ENCODE assay signal across 22 mouse cellular contexts in the genomic region with DNA sequence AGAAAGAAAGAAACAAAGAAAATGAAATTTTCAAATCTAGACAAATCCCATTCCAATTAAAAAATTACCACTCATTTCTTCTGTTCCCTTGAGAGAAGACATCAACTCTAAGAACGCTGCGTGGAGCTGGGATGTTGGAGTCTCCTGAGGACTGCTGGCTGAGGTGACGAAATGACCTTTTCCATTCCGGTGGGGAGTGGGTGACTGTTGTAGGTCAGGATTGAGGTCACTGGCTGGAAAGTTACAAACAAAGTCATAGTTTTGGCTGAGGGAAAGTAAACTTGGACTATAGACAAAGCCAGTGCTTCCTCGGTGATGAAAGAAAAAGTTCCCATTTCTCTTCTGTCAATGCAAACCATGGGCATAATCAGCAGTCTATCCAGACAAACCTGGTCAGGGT. TPM values are rescaled to one million over a fixed set of nuclear protein-coding genes. Genes with fewer than 3 reads are reported as not detected.
DNase-seq lines count a peak whose midpoint lies in the region; ATAC-seq and TF ChIP-seq lines count a peak whose summit lies in the region.
"Had no signal": no experiment of that assay in that cellular context is flagged by ENCODE, and none has a peak within 500 bp of the region (broad histone marks: within the 10 kb centered on the region; RNA-seq: fewer than 3 reads in every experiment).

No protein-coding gene starts in this region.

- H3K36me3 ChIP-seq in heart, embryonic 10.5 days = no peaks in the 10 kb centered on the region
- no peaks in the 10 kb centered on the region for H3K36me3 ChIP-seq in lung, postnatal 0 days (ENCODE audit: insufficient read depth, low read length)
- H3K36me3 ChIP-seq in kidney, embryonic 16.5 days (ENCODE audit: insufficient read depth, low read length) = no peaks in the 10 kb centered on the region
- H3K36me3 ChIP-seq: embryonic facial prominence, embryonic 13.5 days; forebrain, embryonic 12.5 days; G1E; heart, embryonic 13.5 days; hindbrain, embryonic 10.5 days had no signal

- no peak for TF ChIP-seq EP300 in lung, postnatal 0 days (IDR thresholded peaks at IDR 0.05)

- 45% methylated on average over 5 of the region's 5 CpGs for WGBS in heart, embryonic 10.5 days
- 49% methylated on average over 5 of the region's 5 CpGs for WGBS in lung, postnatal 0 days
- 59% methylated on average over 5 of the region's 5 CpGs for whole genome bisulfite sequencing in kidney, embryonic 16.5 days

- DNase-seq in adrenal gland, postnatal 14 days = peak; percentile 11
- DNase-seq in adrenal gland, adult (ENCODE audit: inconsistent age in 2 of 2, low spot score in 1 of 2) = no peak
- DNase-seq in heart, adult 9 months (ENCODE audit: low spot score in 2 of 2) = peak; percentile 23 to 48
- DNase-seq in heart, embryonic 10.5 days (ENCODE audit: low spot score) = no peak
- peak; percentile 11 for DNase-seq in lung, postnatal 0 days (ENCODE audit: low spot score)
- DNase-seq in lung, adult 18-20 months = no peak
- peak; percentile 40 for DNase-seq in lung, postnatal 36 days
- DNase-seq: adrenal gland, postnatal 25 days; B cell, adult 2 months; cerebellum, adult 18-20 months; cerebellum, adult 9-11 months; cerebellum, postnatal 36 days had no signal

- H3K27ac ChIP-seq in heart, embryonic 10.5 days = no peak overlapping the region
- H3K27ac ChIP-seq in lung, postnatal 0 days (ENCODE audit: low read length) = no peak overlapping the region
- no peak overlapping the region for H3K27ac ChIP-seq in kidney, embryonic 16.5 days (ENCODE audit: low read length)
- H3K27ac ChIP-seq: embryonic facial prominence, embryonic 13.5 days; forebrain, embryonic 12.5 days; heart, adult 2 months; heart, embryonic 13.5 days; hindbrain, embryonic 10.5 days; hindbrain, embryonic 14.5 days had no signal

- H3K9ac ChIP-seq in lung, postnatal 0 days (replicated peaks; ENCODE audit: low read depth) = no peak overlapping the region
- H3K9ac ChIP-seq in kidney, embryonic 16.5 days (replicated peaks; ENCODE audit: low read length) = no peak overlapping the region
- H3K9ac ChIP-seq: embryonic facial prominence, embryonic 13.5 days; forebrain, embryonic 12.5 days; heart, embryonic 13.5 days; hindbrain, embryonic 14.5 days had no signal

- ATAC-seq in lung, postnatal 0 days = peak; percentile 26; the same call in 1 of the 2 replicates
- no peak for ATAC-seq in kidney, embryonic 16.5 days (ENCODE audit: low FRiP score, low TSS enrichment)
- ATAC-seq: CD4-positive, CD25-positive, alpha-beta regulatory T cell, adult 4 months; forebrain, embryonic 16.5 days had no signal

- H3K4me1 ChIP-seq in heart, embryonic 10.5 days = no peaks in the 10 kb centered on the region
- no peaks in the 10 kb centered on the region for H3K4me1 ChIP-seq in lung, postnatal 0 days (ENCODE audit: insufficient read depth, low read depth, low read length)
- peaks cover 2% of the 10 kb centered on the region for H3K4me1 ChIP-seq in kidney, embryonic 16.5 days (ENCODE audit: insufficient read depth, low read length)

- H3K4me3 ChIP-seq in heart, embryonic 10.5 days = no peak overlapping the region
- no peak overlapping the region for H3K4me3 ChIP-seq in lung, postnatal 0 days (ENCODE audit: low read depth, low read length)
- no peak overlapping the region for H3K4me3 ChIP-seq in kidney, embryonic 16.5 days (ENCODE audit: low read length)
- H3K4me3 ChIP-seq: embryonic facial prominence, embryonic 13.5 days; forebrain, embryonic 12.5 days; heart, adult 2 months; heart, embryonic 13.5 days; hindbrain, embryonic 10.5 days had no signal

- no peak for TF ChIP-seq CTCF in lung, postnatal 0 days (IDR thresholded peaks at IDR 0.05)

- no peak overlapping the region for H3K4me2 ChIP-seq in lung, postnatal 0 days (replicated peaks; ENCODE audit: low read depth, low read length)
- no peak overlapping the region for H3K4me2 ChIP-seq in kidney, embryonic 16.5 days (replicated peaks; ENCODE audit: low read depth, low read length)
- H3K4me2 ChIP-seq: embryonic facial prominence, embryonic 13.5 days; forebrain, embryonic 12.5 days; heart, embryonic 13.5 days; hindbrain, embryonic 14.5 days had no signal

- H3K27me3 ChIP-seq in heart, embryonic 10.5 days (ENCODE audit: insufficient read depth, poor library complexity, severe bottlenecking) = peaks cover 23% of the 10 kb centered on the region
- H3K27me3 ChIP-seq in lung, postnatal 0 days (replicated peaks; ENCODE audit: insufficient read depth, low read length) = no peaks in the 10 kb centered on the region
- H3K27me3 ChIP-seq in kidney, embryonic 16.5 days (ENCODE audit: insufficient read depth, low read length) = peaks cover 7% of the 10 kb centered on the region

- H3K9me3 ChIP-seq in heart, embryonic 10.5 days = no peaks in the 10 kb centered on the region
- no peaks in the 10 kb centered on the region for H3K9me3 ChIP-seq in lung, postnatal 0 days (ENCODE audit: low read length)
- H3K9me3 ChIP-seq in kidney, embryonic 16.5 days (ENCODE audit: low read length) = no peaks in the 10 kb centered on the region
- H3K9me3 ChIP-seq: embryonic facial prominence, embryonic 13.5 days; forebrain, embryonic 12.5 days; G1E; heart, embryonic 13.5 days; hindbrain, embryonic 10.5 days had no signal

RNA-seq across cellular contexts. Expression of a gene that starts 5.3 kb away (rescaled TPM):
- 2.9 and 3.4 TPM in 2 replicates for total RNA-seq in adrenal gland, postnatal 14 days (2021)
- polyA plus RNA-seq in heart, embryonic 10.5 days (2016; fragmentation: Nextera tagmentation; extraction: Ambion mirVana) = 0.50 and 0.92 TPM in 2 replicates
- polyA plus RNA-seq in lung, postnatal 0 days (2015; fragmentation: Nextera tagmentation; extraction: Ambion mirVana) = 1.5 and 2.1 TPM in 2 replicates
- polyA plus RNA-seq in kidney, embryonic 16.5 days (2015; fragmentation: Nextera tagmentation; extraction: Ambion mirVana) = 1.4 and 1.6 TPM in 2 replicates

RNA-seq across cellular contexts. Expression of a gene that starts 30.3 kb away (rescaled TPM):
- 2.9 and 3.0 TPM in 2 replicates for total RNA-seq in adrenal gland, postnatal 14 days (2021)
- 0.80 and 1.1 TPM in 2 replicates for polyA plus RNA-seq in heart, embryonic 10.5 days (2016; fragmentation: Nextera tagmentation; extraction: Ambion mirVana)
- 6.5 and 7.1 TPM in 2 replicates for polyA plus RNA-seq in lung, postnatal 0 days (2015; fragmentation: Nextera tagmentation; extraction: Ambion mirVana)
- polyA plus RNA-seq in kidney, embryonic 16.5 days (2015; fragmentation: Nextera tagmentation; extraction: Ambion mirVana) = 2.5 and 3.4 TPM in 2 replicates

RNA-seq across cellular contexts. Expression of a gene that starts 30.5 kb away (rescaled TPM):
- total RNA-seq in adrenal gland, postnatal 14 days (2021) = 3.4 and 4.0 TPM in 2 replicates
- 5.9 and 7.7 TPM in 2 replicates for polyA plus RNA-seq in heart, embryonic 10.5 days (2016; fragmentation: Nextera tagmentation; extraction: Ambion mirVana)
- polyA plus RNA-seq in lung, postnatal 0 days (2015; fragmentation: Nextera tagmentation; extraction: Ambion mirVana) = 3.3 and 4.0 TPM in 2 replicates
- polyA plus RNA-seq in kidney, embryonic 16.5 days (2015; fragmentation: Nextera tagmentation; extraction: Ambion mirVana) = 9.2 and 9.7 TPM in 2 replicates

Comparison
In these comparisons a context has a peak if more than half of its experiments do, and no peak if none do; other contexts are left out.
1. DNase-seq: peak in adrenal gland, postnatal 14 days (single experiment), heart, adult 9 months (2 of 2), lung, postnatal 0 days (single experiment) and lung, postnatal 36 days (single experiment); none in adrenal gland, adult (0 of 2), heart, embryonic 10.5 days (single experiment) and lung, adult 18-20 months (0 of 2).